In genomic region chr12:10537069-10537468, GRCm38 (mm10) we compare ENCODE assay signal across 8 mouse cellular contexts.
DNase-seq lines count a peak whose midpoint lies in the region; ATAC-seq and TF ChIP-seq lines count a peak whose summit lies in the region.

No protein-coding gene starts in this region.

- 2% methylated on average over 4 of the region's 4 CpGs for WGBS in intestine, postnatal 0 days
- WGBS in midbrain, embryonic 15.5 days, result 6% methylated on average over 4 of the region's 4 CpGs

- DNase-seq in cerebellum, adult 18-20 months, result peak; percentile 28 to 48
- DNase-seq in cerebellum, adult 11-12 months, result no peak
- DNase-seq in c-Kit-positive CD71-negative TER-119-negative erythroid progenitor cells, embryonic 14.5 days (ENCODE audit: low read depth), result peak; percentile 7
- DNase-seq in forelimb bud, embryonic 11.5 days (ENCODE audit: low read depth, low spot score), result peak; percentile 80
- DNase-seq in left cerebral cortex, postnatal 10 days (ENCODE audit: extremely low spot score in 1 of 2, low spot score in 2 of 2), result peak; percentile 45 to 53
- DNase-seq in urinary bladder, postnatal 25 days (ENCODE audit: low spot score), result peak; percentile 64

- no peak overlapping the region for H3K9ac ChIP-seq in intestine, postnatal 0 days (ENCODE audit: low read depth, low read length)
- H3K9ac ChIP-seq in midbrain, embryonic 15.5 days, result no peak overlapping the region

- no peak for ATAC-seq in intestine, postnatal 0 days
- ATAC-seq in midbrain, embryonic 15.5 days (replicated peaks), result peak; percentile 82

- H3K36me3 ChIP-seq in intestine, postnatal 0 days (ENCODE audit: control insufficient read depth, insufficient read depth), result no peaks in the 10 kb centered on the region
- H3K36me3 ChIP-seq in midbrain, embryonic 15.5 days (replicated peaks), result no peaks in the 10 kb centered on the region

- H3K4me2 ChIP-seq in intestine, postnatal 0 days (replicated peaks; ENCODE audit: low read depth), result no peak overlapping the region
- H3K4me2 ChIP-seq in midbrain, embryonic 15.5 days, result no peak overlapping the region

- no peaks in the 10 kb centered on the region for H3K27me3 ChIP-seq in intestine, postnatal 0 days (replicated peaks; ENCODE audit: control insufficient read depth, insufficient read depth, low read length)
- no peaks in the 10 kb centered on the region for H3K27me3 ChIP-seq in midbrain, embryonic 15.5 days (replicated peaks)

- H3K27ac ChIP-seq in intestine, postnatal 0 days (ENCODE audit: low read depth, low read length), result no peak overlapping the region
- no peak overlapping the region for H3K27ac ChIP-seq in midbrain, embryonic 15.5 days

- no peak overlapping the region for H3K4me3 ChIP-seq in intestine, postnatal 0 days (ENCODE audit: low read depth, low read length)
- no peak overlapping the region for H3K4me3 ChIP-seq in midbrain, embryonic 15.5 days

- no peaks in the 10 kb centered on the region for H3K4me1 ChIP-seq in intestine, postnatal 0 days (replicated peaks; ENCODE audit: control insufficient read depth, insufficient read depth, low read length)
- H3K4me1 ChIP-seq in midbrain, embryonic 15.5 days, result no peaks in the 10 kb centered on the region

- peak; percentile 94 for TF ChIP-seq CTCF in intestine, postnatal 0 days (IDR thresholded peaks at IDR 0.05; ENCODE audit: low read depth)

- intact Hi-C loops in left cerebral cortex, postnatal 10 days (cut with DNase I), result loop anchor here (2.0 to 5.0 kb wide), 2 partner anchors 965 to 1484 kb away; partner anchors contain the start of gene Osr1

- H3K9me3 ChIP-seq in intestine, postnatal 0 days (ENCODE audit: control insufficient read depth), result no peaks in the 10 kb centered on the region
- no peaks in the 10 kb centered on the region for H3K9me3 ChIP-seq in midbrain, embryonic 15.5 days
